Comparison of ENCODE assay signal across 9 mouse cellular contexts in the genomic region with DNA sequence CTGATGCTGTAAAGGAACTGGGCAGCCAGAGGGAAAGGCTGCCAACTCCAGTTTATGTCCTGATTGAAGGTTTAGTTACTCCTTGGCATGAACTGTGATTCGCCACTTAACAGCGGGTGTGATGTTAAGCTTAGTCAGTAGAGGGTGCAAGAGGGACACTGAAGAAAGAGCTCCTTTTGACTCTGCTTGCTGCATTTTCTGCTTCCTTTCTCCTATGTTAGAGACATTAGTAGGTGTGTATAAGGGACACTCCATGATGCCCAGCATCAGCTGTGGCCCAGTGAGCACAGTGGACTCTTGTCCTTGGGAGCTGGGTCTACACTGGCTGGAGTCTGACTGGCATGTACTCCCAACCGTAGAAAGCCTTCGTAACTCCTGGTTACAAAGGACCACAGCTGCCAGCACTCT. TPM values are rescaled to one million over a fixed set of nuclear protein-coding genes. Genes with fewer than 3 reads are reported as not detected.
DNase-seq lines count a peak whose midpoint lies in the region; ATAC-seq and TF ChIP-seq lines count a peak whose summit lies in the region.
"Had no signal": no experiment of that assay in that cellular context is flagged by ENCODE, and none has a peak within 500 bp of the region (broad histone marks: within the 10 kb centered on the region; RNA-seq: fewer than 3 reads in every experiment).

No protein-coding gene starts in this region.

- H3K4me3 ChIP-seq in gastrocnemius, adult 2 months: no peak overlapping the region
- no peak overlapping the region for H3K4me3 ChIP-seq in limb, embryonic 14.5 days (replicated peaks; ENCODE audit: low read length)
- H3K4me3 ChIP-seq: stomach, embryonic 15.5 days had no signal

- intact Hi-C loops in gastrocnemius, adult 2 months (cut with DNase I): loop anchor here (1.0 to 10.0 kb wide), 4 partner anchors 52 to 192 kb away; partner anchors contain the start of gene Zfp146

- H3K4me1 ChIP-seq in limb, embryonic 14.5 days (ENCODE audit: control insufficient read depth, insufficient read depth, low read length): no peaks in the 10 kb centered on the region
- H3K4me1 ChIP-seq: stomach, embryonic 15.5 days had no signal

- no peaks in the 10 kb centered on the region for H3K9me3 ChIP-seq in limb, embryonic 14.5 days (ENCODE audit: control insufficient read depth, low read length)
- H3K9me3 ChIP-seq: stomach, embryonic 15.5 days had no signal

- peak; percentile 58 for DNase-seq in urinary bladder, postnatal 14 days (ENCODE audit: low spot score)
- DNase-seq in urinary bladder, postnatal 25 days (ENCODE audit: low spot score): no peak
- DNase-seq in cerebellum, adult 11-12 months: peak; percentile 22
- DNase-seq in gastrocnemius, adult 2 months: peak; percentile 68
- DNase-seq in kidney, adult 9 months: peak; percentile 62
- DNase-seq in limb, embryonic 14.5 days (ENCODE audit: low spot score): peak; percentile 75
- DNase-seq in retina, embryonic 14.5 days (ENCODE audit: low spot score): peak; percentile 76
- no peak for DNase-seq in urinary bladder, adult 2 months (ENCODE audit: low spot score)

- H3K36me3 ChIP-seq in limb, embryonic 14.5 days (ENCODE audit: control insufficient read depth, insufficient read depth, low read length): peaks cover 70% of the 10 kb centered on the region

- H3K27me3 ChIP-seq in limb, embryonic 14.5 days (ENCODE audit: control insufficient read depth, insufficient read depth, low read length): no peaks in the 10 kb centered on the region
- H3K27me3 ChIP-seq: stomach, embryonic 15.5 days had no signal

- no peak overlapping the region for H3K9ac ChIP-seq in limb, embryonic 14.5 days (ENCODE audit: low read depth, low read length, severe bottlenecking)
- H3K9ac ChIP-seq: stomach, embryonic 15.5 days had no signal

- WGBS in limb, embryonic 14.5 days: 82% methylated on average over 4 of the region's 4 CpGs

- H3K27ac ChIP-seq in gastrocnemius, adult 2 months: peak overlapping the region; percentile 73
- no peak overlapping the region for H3K27ac ChIP-seq in limb, embryonic 14.5 days (replicated peaks; ENCODE audit: low read depth, low read length)
- H3K27ac ChIP-seq: stomach, embryonic 15.5 days had no signal

- peak; percentile 78 for TF ChIP-seq CTCF in gastrocnemius, adult 2 months (IDR thresholded peaks at IDR 0.05)

- no peak for TF ChIP-seq POLR2A in limb, embryonic 14.5 days (IDR thresholded peaks at IDR 0.05; ENCODE audit: borderline replicate concordance, extremely low read depth, insufficient read depth, insufficient read length)

- ATAC-seq in limb, embryonic 14.5 days (ENCODE audit: low FRiP score, low read depth): no peak

- no peak overlapping the region for H3K4me2 ChIP-seq in limb, embryonic 14.5 days (replicated peaks; ENCODE audit: low read depth, low read length, severe bottlenecking)
- H3K4me2 ChIP-seq: stomach, embryonic 15.5 days had no signal

RNA-seq across cellular contexts. Expression of gene Zfp568, which starts 29.2 kb away (rescaled TPM):
- total RNA-seq in gastrocnemius, adult 2 months (2021): 10 to 100 TPM; 12.8 to 16.1 TPM
- 23.8 and 25.4 TPM in 2 replicates for polyA plus RNA-seq in limb, embryonic 14.5 days (2012; rRNA removed)
- 26.2 and 26.8 TPM in 2 replicates for polyA plus RNA-seq in limb, embryonic 14.5 days (2014; fragmentation: Nextera tagmentation; extraction: Ambion mirVana)
- polyA plus RNA-seq in urinary bladder, adult 2 months (2012; rRNA removed): 8.7 and 9.0 TPM in 2 replicates

RNA-seq across cellular contexts. Expression of gene Zfp14, which starts 38.2 kb away (rescaled TPM):
- total RNA-seq in gastrocnemius, adult 2 months (2021): 1 to 10 TPM; 1.8 to 2.1 TPM
- 6.5 and 7.3 TPM in 2 replicates for polyA plus RNA-seq in limb, embryonic 14.5 days (2012; rRNA removed)
- polyA plus RNA-seq in limb, embryonic 14.5 days (2014; fragmentation: Nextera tagmentation; extraction: Ambion mirVana): 4.9 and 5.4 TPM in 2 replicates
- polyA plus RNA-seq in urinary bladder, adult 2 months (2012; rRNA removed): 11.0 and 14.3 TPM in 2 replicates

RNA-seq across cellular contexts. Expression of gene Zfp74, which starts 59.1 kb away (rescaled TPM):
- 1 to 10 TPM; 5.7 to 6.6 TPM for total RNA-seq in gastrocnemius, adult 2 months (2021)
- polyA plus RNA-seq in limb, embryonic 14.5 days (2012; rRNA removed): 8.1 and 11.0 TPM in 2 replicates
- 10.5 and 13.7 TPM in 2 replicates for polyA plus RNA-seq in limb, embryonic 14.5 days (2014; fragmentation: Nextera tagmentation; extraction: Ambion mirVana)
- 7.7 TPM in 2 replicates for polyA plus RNA-seq in urinary bladder, adult 2 months (2012; rRNA removed)

RNA-seq across cellular contexts. Expression of gene Zfp82, which starts 59.7 kb away (rescaled TPM):
- 1 to 10 TPM; 1.3 to 2.3 TPM for total RNA-seq in gastrocnemius, adult 2 months (2021)
- polyA plus RNA-seq in limb, embryonic 14.5 days (2012; rRNA removed): 3.3 and 3.7 TPM in 2 replicates
- 6.8 and 7.7 TPM in 2 replicates for polyA plus RNA-seq in limb, embryonic 14.5 days (2014; fragmentation: Nextera tagmentation; extraction: Ambion mirVana)
- polyA plus RNA-seq in urinary bladder, adult 2 months (2012; rRNA removed): 1.3 and 1.9 TPM in 2 replicates

Comparison
In these comparisons a context has a peak if more than half of its experiments do, and no peak if none do; other contexts are left out.
1. DNase-seq: peak in urinary bladder, postnatal 14 days (single experiment), cerebellum, adult 11-12 months (single experiment), gastrocnemius, adult 2 months (single experiment), kidney, adult 9 months (single experiment), limb, embryonic 14.5 days (single experiment) and retina, embryonic 14.5 days (single experiment); none in urinary bladder, postnatal 25 days (single experiment) and urinary bladder, adult 2 months (single experiment).